Comparison of ENCODE assay signal across 25 mouse cellular contexts in genomic region chr10:75235726-75236125, GRCm38 (mm10).
"Had no signal": no experiment of that assay in that cellular context is flagged by ENCODE, and none has a peak within 500 bp of the region (broad histone marks: within the 10 kb centered on the region; RNA-seq: fewer than 3 reads in every experiment).

No protein-coding gene starts in this region.

- H3K4me2 ChIP-seq: heart, embryonic 12.5 days; hindbrain, embryonic 12.5 days; hindbrain, embryonic 14.5 days; intestine, embryonic 15.5 days; limb, embryonic 12.5 days; liver, embryonic 12.5 days had no signal

- H3K9ac ChIP-seq: heart, embryonic 12.5 days; hindbrain, embryonic 12.5 days; hindbrain, embryonic 14.5 days; intestine, embryonic 15.5 days; limb, embryonic 12.5 days; liver, embryonic 12.5 days; liver, embryonic 14.5 days had no signal

- DNase-seq: gastrocnemius, adult 2 months; gastrocnemius, postnatal 10 days; gastrocnemius, postnatal 25 days; heart, postnatal 10 days; heart, postnatal 4 days; kidney, adult 9 months; kidney, postnatal 14 days; kidney, postnatal 4 days; liver had no signal

- H3K4me1 ChIP-seq: heart, embryonic 10.5 days; heart, embryonic 12.5 days; hindbrain, embryonic 10.5 days; hindbrain, embryonic 12.5 days; limb, embryonic 10.5 days; limb, embryonic 12.5 days; liver, embryonic 12.5 days had no signal

- H3K4me3 ChIP-seq: gastrocnemius, adult 2 months; heart, embryonic 10.5 days; heart, embryonic 12.5 days; hindbrain, embryonic 10.5 days; hindbrain, embryonic 12.5 days; intestine, embryonic 15.5 days; layer of hippocampus, adult 2 months; left cerebral cortex, adult 2 months; limb, embryonic 10.5 days; limb, embryonic 12.5 days; liver, embryonic 12.5 days had no signal

- H3K9me3 ChIP-seq: heart, embryonic 10.5 days; heart, embryonic 12.5 days; hindbrain, embryonic 10.5 days; hindbrain, embryonic 12.5 days; intestine, embryonic 15.5 days; limb, embryonic 10.5 days; limb, embryonic 12.5 days; liver, embryonic 12.5 days had no signal

- H3K27ac ChIP-seq: gastrocnemius, adult 2 months; heart, embryonic 10.5 days; hindbrain, embryonic 10.5 days; hindbrain, embryonic 12.5 days; hindbrain, embryonic 14.5 days; intestine, embryonic 15.5 days; layer of hippocampus, adult 2 months; left cerebral cortex, adult 2 months; limb, embryonic 10.5 days; limb, embryonic 12.5 days; liver, embryonic 12.5 days; liver, embryonic 14.5 days had no signal

- ATAC-seq: forebrain, embryonic 16.5 days; hindbrain, embryonic 16.5 days; inflammation-experienced regulatory T-cells, adult 6 months; intestine, embryonic 15.5 days; intestine, postnatal 0 days; liver, embryonic 12.5 days had no signal

- H3K27me3 ChIP-seq: heart, embryonic 12.5 days; hindbrain, embryonic 12.5 days; intestine, embryonic 15.5 days; limb, embryonic 12.5 days; liver, embryonic 12.5 days had no signal
